Mouse (Mus musculus) heart, postnatal 0 days (tissue): Measurements from ENCODE around the gene Grwd1. TPM values are rescaled to one million over a fixed set of nuclear protein-coding genes. Genes with fewer than 3 reads are reported as not detected.

ENCODE experiments used
- ATAC-seq: fragments of 200-750 bp; cut with Nextera tagmentation; 2 replicates; pipeline ENCODE4 v1.8.0; 2017; ENCODE audit warnings: low read depth, moderate number of reproducible peaks, moderate library complexity; ENCODE audit not compliant: insufficient read depth
- DNase-seq: peaks from one replicate; pipeline ENCODE4 v3.0.0-alpha.2; 2016; ENCODE audit warnings: low spot score
- H3K27ac ChIP-seq: fragments of 300-500 bp; sonication (generic); 2 replicates; pipeline ENCODE4 v1.5.1; 2014; ENCODE audit warnings: low read depth, mild to moderate bottlenecking
- H3K27me3 ChIP-seq: fragments of 300-500 bp; sonication (generic); 2 replicates; pipeline ENCODE4 v1.6.1; 2014; ENCODE audit warnings: low read length, mixed read lengths; ENCODE audit not compliant: control insufficient read depth, insufficient read depth
- H3K36me3 ChIP-seq: fragments of 300-500 bp; sonication (generic); replicated peaks from 2 replicates; pipeline ENCODE4 v1.6.1; 2014; ENCODE audit warnings: low read length, mixed read lengths; ENCODE audit not compliant: control insufficient read depth, insufficient read depth
- H3K4me1 ChIP-seq: fragments of 300-500 bp; sonication (generic); 2 replicates; pipeline ENCODE4 v1.6.1; 2014; ENCODE audit warnings: antibody characterized with exemption; ENCODE audit not compliant: control insufficient read depth, insufficient read depth
- H3K4me2 ChIP-seq: fragments of 300-500 bp; sonication (generic); 2 replicates; pipeline ENCODE4 v1.6.1; 2014; ENCODE audit warnings: low read depth, mild to moderate bottlenecking, low read length, moderate library complexity
- H3K4me3 ChIP-seq: fragments of 300-500 bp; sonication (generic); 2 replicates; pipeline ENCODE4 v1.5.1; 2014; ENCODE audit warnings: low read depth, low read length
- H3K9ac ChIP-seq: fragments of 300-500 bp; sonication (generic); replicated peaks from 2 replicates; pipeline ENCODE4 v1.6.1; 2014; ENCODE audit warnings: low read depth, low read length, mixed read lengths
- H3K9me3 ChIP-seq: fragments of 300-500 bp; sonication (generic); replicated peaks from 2 replicates; pipeline ENCODE4 v1.6.1; 2016; ENCODE audit warnings: low read length; ENCODE audit not compliant: control insufficient read depth
- CTCF ChIP-seq: IDR thresholded peaks from 2 replicates; pipeline ENCODE4 v1.5.1; 2016; ENCODE audit warnings: antibody characterized with exemption, control low read depth, low read depth
- EP300 ChIP-seq: IDR thresholded peaks from 2 replicates; pipeline ENCODE4 v1.6.1; 2016; ENCODE audit warnings: antibody characterized with exemption, low read depth
- WGBS: fragments of 180-500 bp; shearing (Covaris S2); extraction: QIAGEN DNeasy Blood & Tissue Kit; methylation state at CpG from one replicate; pipeline ENCODE4 v1.1.7; 2014; 5-methylcytosine and 5-hydroxymethylcytosine counted together
- polyA plus RNA-seq: library from polyadenylated mRNA; unstranded; fragments of >200 nt; fragmentation: Nextera tagmentation; extraction: Ambion mirVana; gene quantifications from 2 replicates; pipeline ENCODE4 v1.2.1, GENCODE M21; 2015
- total RNA-seq: library from RNA; depleted of rRNA; stranded (reverse); fragments of >200 nt; gene quantifications from 2 replicates; pipeline ENCODE4 v1.2.3, GENCODE M21; 2014; ENCODE audit warnings: low replicate concordance

Gene Grwd1
- total and polyA plus RNA-seq, 2 experiments from 2014 or later = 22.7 to 26.7 TPM

GRCm38 (mm10) chr7:45853089-45853488, 22.3 kb upstream of the Grwd1 start:
- 77% methylated on average over 12 of the region's 12 CpGs for WGBS
- H3K27me3 ChIP-seq = peaks cover 32% of the 10 kb centered on the region

GRCm38 (mm10) chr7:45850661-45851060, 19.9 kb upstream of the Grwd1 start:
- Histone ChIP-seq H3K9ac (no peak overlapping the region), H3K27ac (no peak overlapping the region), H3K27me3 (peaks cover 15% of the 10 kb centered on the region; the same call in 1 of the 2 replicates), H3K4me3 (no peak overlapping the region), H3K9me3 (no peaks in the 10 kb centered on the region), H3K4me1 (no peaks in the 10 kb centered on the region), H3K4me2 (no peak overlapping the region), H3K36me3 (no peaks in the 10 kb centered on the region)
- ATAC-seq = no peak
- DNase-seq = no peak
- 46% methylated on average over 3 of the region's 3 CpGs for WGBS
- TF ChIP-seq EP300 (no peak), CTCF (no peak)

More at GRCm38 (mm10) chr7:45853089-45853488, 22.3 kb upstream of the Grwd1 start:
- DNase-seq = no peak
- Histone ChIP-seq H3K9me3 (no peaks in the 10 kb centered on the region), H3K9ac (no peak overlapping the region), H3K4me3 (no peak overlapping the region), H3K4me2 (no peak overlapping the region), H3K4me1 (peaks cover 5% of the 10 kb centered on the region; the same call in 1 of the 2 replicates), H3K27ac (no peak overlapping the region), H3K36me3 (no peaks in the 10 kb centered on the region)
- TF ChIP-seq EP300 (no peak), CTCF (no peak)
- no peak for ATAC-seq

GRCm38 (mm10) chr7:45848447-45849027, 17.8 kb upstream of the Grwd1 start:
- Histone ChIP-seq H3K4me3 (no peak overlapping the region), H3K27ac (no peak overlapping the region), H3K9ac (no peak overlapping the region), H3K4me2 (no peak overlapping the region), H3K9me3 (no peaks in the 10 kb centered on the region), H3K36me3 (no peaks in the 10 kb centered on the region), H3K4me1 (no peaks in the 10 kb centered on the region), H3K27me3 (peaks cover 15% of the 10 kb centered on the region; the same call in 1 of the 2 replicates)
- WGBS = 20% methylated on average over 6 of the region's 6 CpGs
- DNase-seq (no peak), ATAC-seq (no peak)
- TF ChIP-seq CTCF = no peak
- no peak for TF ChIP-seq EP300

- 77% methylated on average over 10 of the region's 10 CpGs for WGBS
- TF ChIP-seq CTCF = no peak
- no peak for TF ChIP-seq EP300
- no peak overlapping the region for H3K4me2 ChIP-seq
- no peaks in the 10 kb centered on the region for H3K4me1 ChIP-seq
- no peak for ATAC-seq
- H3K27ac ChIP-seq = no peak overlapping the region
- H3K9ac ChIP-seq = no peak overlapping the region
- 0 out of 2 replicates have a peak, but pooled peaks cover 18% of the 10 kb centered on the region for H3K27me3 ChIP-seq
- no peaks in the 10 kb centered on the region for H3K9me3 ChIP-seq
- H3K36me3 ChIP-seq = no peaks in the 10 kb centered on the region
- DNase-seq = no peak
- no peak overlapping the region for H3K4me3 ChIP-seq
These were observed 12.4 kb upstream of the Grwd1 start for GRCm38 (mm10) chr7:45842950-45843744.

- no peak for DNase-seq
- Histone ChIP-seq H3K4me3 (peak overlapping the region; percentile 36), H3K36me3 (peaks cover 2% of the 10 kb centered on the region; the same call in 1 of the 2 replicates), H3K4me1 (peaks cover 8% of the 10 kb centered on the region), H3K9ac (no peak overlapping the region), H3K4me2 (peak overlapping the region; percentile 54), H3K27me3 (peaks cover 50% of the 10 kb centered on the region), H3K9me3 (no peaks in the 10 kb centered on the region), H3K27ac (no peak overlapping the region)
- WGBS = 5% methylated on average over 28 of the region's 31 CpGs
- TF ChIP-seq CTCF (no peak), EP300 (no peak)
- no peak for ATAC-seq
These were observed 3.2 kb upstream of the Grwd1 start for GRCm38 (mm10) chr7:45833924-45834323.
